Mouse (Mus musculus) skeletal muscle tissue, adult 2 months (tissue): ENCODE results near the gene Spag8.

Experiments used
- DNase-seq: peaks from one replicate; pipeline ENCODE4 v3.0.0-alpha.2; 2012; ENCODE audit warnings: low read depth, low spot score

Gene Spag8

DNA sequence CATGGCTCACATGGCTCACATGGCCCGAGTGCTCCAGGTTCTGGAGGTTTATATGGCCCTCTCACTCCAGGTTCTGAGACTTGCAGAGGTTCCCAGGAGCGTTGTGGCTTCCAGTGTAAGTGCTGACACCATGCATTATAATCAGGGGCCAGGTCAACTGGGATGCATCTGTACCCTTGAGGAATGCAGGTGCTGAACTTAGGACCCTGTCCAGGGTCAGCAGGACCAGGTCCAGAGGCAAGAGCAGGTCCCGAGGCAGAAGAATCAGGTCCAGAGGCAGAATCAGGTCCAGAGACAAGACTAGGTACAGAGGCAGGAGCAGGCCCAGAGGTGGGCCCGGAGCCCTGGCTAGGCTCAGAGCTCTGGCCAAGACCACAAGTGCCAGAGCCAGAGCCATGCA, 668 bp downstream of the Spag8 start:
- no peak for DNase-seq

DNA sequence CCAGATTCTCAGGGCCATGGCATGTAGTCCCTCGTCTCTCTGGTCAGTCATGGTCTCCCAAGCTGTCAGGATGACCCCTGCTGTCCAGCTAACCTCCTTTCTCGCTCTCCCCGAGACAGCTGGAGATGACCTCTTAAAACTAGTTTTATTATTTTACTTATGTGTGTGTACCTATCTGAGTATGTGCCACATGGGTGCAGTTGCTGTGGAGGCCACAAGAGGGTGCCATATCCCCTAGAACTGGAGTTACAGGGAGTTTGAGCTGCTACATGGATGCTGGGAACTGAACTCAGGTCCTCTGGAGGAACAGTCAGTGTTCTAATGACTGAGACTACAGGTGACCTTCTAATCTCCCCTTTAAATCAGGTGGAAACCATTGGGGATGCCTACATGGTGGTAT, 3.6 kb downstream of the Spag8 start:
- no peak for DNase-seq

DNA sequence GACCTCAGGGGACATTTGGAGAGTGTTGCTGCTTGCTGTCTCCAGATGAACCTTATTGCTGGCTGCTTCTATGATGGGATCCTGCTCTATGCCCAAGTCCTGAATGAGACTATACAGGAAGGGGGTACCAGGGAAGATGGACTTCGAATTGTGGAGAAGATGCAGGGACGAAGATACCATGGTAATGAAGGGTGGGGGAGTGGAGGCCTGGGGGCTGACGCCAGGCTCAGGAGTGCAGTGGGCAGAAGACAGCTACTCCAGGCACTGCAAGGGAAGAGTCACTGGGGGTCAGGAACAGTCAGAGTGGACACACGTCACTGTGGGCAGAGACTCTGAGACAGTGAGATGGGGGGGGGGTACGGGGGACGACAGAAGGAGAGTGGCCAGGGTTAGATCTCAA, 12.9 kb downstream of the Spag8 start:
- no peak for DNase-seq

DNA sequence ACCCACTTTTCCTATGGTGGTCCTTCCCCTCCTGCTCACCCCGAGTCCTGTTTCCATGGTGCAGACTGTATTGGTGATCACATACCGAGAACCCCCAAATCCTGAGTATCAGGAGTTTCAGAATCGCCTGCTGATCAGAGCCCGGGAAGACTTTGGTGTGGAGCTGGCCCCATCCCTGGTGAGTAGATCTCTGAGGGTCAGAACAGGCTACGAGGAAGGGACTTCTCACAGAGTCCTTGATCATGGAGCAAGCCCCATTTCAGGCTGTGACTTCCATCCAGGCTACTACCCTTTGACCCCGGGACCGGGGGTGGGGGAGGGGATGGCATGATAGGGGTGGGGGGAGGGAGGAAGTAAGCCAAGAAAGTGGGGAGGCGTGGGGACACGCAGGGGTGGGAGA, 13.3 kb downstream of the Spag8 start:
- no peak for DNase-seq

DNA sequence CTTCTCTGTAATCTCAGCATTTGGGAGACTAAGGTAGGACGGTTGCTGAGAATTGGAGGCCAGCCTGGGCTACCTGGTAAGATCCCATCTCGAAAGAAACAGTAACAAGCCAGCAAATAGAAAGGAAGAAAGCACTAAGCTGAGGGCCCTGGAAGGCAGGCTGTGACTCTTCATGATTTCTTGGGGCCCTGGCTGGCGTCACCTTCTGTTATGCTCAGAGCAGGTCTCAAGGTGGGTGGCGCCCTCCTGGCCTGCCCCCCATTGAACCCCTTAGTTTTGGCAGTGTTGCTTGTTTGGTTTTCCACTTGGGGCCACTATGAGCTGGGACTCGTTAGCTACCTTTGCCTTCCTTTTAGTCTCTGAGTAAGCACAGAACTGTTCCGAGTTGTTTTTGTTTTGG, 16.6 kb downstream of the Spag8 start:
- no peak for DNase-seq

DNA sequence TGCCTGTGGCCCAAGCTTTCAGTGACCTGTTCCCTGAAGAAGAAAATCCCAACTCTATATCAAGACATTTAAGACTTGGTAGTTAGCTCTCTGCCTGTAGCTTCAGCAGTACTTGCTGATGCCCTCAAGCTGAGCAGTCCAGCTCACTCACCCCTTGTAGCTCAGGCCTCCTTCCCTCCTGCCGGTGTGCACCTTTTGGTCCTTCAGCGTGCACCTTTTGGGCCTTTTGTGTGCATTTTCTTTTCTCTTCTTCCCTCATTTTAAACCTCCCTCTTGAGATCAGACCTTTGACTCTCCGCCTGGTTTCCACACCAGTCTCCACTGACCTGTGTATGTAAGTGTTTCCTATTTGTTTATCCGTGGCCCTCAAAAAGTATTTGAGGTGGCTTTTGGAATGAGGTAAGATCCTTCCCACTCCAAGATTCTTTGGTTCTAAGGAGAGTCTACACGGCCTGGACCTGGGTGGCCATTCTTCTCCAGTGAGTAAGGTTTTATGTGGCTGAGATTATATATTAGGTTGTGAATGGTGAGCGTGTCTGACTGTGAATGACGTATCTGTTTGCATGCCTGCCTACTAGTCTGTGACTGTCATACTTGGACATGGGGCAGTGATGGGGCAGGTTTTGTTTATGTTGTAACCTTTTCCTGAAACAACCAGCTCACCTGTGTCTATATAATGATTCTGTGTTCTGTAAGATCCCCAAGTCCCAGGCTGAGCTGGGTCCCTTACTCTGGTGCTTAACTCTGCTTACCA, 18.6 kb downstream of the Spag8 start:
- no peak for DNase-seq

DNA sequence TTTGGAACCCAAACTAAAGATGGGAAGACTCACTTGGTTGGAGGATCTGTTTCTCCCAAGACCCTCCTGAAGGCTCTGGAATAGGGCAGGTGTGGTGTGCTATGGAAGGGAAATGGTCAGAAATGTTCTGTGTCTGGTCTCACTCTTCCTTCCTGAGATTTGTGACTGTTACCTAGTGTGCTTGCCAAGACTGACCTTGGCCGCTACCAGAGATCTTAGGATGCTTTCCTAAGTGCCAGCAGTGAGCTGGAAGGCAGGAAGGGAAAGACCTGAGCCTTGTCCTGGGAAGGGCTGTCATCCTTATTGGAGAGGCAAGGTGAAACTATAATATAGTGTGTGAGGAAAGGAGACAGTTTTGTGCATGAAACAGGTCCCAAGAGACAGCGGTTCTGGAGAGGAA, 19.7 kb downstream of the Spag8 start:
- no peak for DNase-seq

DNA sequence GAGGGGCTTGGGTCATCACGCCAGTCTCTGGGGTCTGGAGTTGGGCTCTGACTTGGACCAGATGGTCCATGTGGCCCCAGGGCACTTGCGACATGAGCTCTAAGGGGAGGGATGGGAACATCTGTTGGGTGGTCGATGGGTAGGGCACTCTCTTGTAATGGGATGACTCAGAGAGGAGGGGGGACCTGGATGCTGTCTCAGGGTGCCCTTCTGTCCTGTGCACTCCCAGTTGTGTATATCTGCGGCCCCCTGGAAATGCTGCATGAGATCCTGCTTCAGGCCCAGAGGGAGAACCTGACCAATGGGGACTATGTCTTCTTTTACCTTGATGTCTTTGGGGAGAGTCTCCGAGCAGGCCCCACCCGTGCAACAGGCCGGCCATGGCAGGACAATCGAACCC, 20.1 kb downstream of the Spag8 start:
- no peak for DNase-seq

DNA sequence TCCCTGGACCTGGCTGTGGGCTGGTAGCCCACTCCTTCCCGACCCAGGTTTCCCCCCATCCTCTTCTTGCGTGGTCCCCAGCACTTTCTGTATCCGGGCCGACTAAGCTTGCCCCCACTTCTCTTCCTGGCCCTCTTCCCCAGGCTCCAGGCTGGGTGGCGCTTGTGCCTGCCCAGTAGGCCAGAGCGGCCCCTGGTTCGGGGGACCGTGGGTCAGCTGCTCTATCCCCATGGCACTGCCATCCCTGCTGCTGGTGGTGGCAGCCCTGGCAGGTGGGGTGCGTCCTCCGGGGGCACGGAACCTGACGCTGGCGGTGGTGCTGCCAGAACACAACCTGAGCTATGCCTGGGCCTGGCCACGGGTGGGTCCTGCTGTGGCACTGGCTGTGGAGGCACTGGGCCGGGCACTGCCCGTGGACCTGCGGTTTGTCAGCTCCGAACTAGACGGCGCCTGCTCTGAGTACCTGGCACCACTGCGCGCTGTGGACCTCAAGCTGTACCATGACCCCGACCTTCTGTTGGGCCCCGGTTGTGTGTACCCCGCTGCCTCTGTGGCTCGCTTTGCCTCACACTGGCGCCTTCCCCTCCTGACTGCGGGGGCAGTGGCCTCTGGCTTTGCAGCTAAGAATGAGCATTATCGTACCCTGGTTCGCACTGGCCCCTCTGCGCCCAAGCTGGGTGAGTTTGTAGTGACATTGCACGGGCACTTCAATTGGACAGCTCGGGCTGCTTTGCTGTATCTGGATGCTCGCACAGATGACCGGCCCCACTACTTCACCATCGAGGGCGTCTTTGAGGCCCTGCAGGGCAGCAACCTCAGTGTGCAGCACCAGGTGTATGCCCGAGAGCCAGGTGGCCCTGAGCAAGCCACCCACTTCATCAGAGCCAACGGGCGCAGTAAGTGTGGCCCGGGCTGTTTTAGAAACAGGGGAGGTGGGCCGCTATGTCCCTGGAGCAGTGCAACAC, 21.2 kb downstream of the Spag8 start:
- no peak for DNase-seq

DNA sequence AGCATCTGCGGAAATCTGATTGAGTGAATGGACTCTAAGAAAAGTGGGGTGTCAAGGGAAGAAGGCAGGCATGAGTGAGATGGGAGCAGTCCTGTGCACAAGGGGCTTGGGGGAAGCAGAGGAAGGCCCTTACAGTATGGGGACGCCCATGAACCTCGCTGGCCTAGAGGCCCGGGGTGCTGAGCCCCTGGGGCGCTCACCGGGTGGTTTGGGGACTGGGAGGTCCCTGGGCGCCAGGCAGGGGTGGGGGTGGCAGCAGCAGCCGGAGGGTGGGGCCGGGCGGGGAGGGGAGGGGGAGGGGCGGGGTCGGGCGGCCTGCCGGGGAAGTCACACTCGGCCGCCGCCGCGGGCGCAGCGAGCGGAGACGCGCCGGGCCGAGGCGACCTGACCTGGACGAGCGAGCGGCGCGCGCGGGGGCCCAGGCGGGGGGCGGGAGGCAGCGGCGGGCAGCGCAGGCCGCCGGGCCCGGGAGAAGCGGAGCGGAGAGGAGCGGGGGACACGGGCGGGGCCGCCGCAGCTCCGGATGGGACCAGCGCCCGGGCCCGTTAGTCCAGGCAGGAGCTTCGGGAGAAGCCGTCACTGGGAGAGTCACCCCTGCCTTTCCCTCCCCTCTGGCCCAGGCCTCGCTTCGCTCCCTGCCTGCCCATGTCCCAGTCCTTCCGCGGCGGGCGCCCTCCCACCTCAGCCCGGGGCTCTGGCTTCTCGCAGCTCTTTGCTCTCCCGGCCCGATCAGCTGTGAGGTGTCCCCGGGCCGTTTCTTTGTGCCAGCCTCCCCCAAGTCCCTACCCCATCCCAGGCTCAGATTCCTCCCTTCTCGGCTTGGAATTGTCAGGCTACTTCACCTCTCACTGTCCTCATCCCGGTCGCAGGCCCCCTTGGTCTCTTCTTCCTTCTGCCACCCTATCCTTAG, 22.1 kb downstream of the Spag8 start, which contains the start of gene Npr2:
Gene Npr2 (plus strand): TSS at position 890 of the 910 bp plus-strand sequence.
- no peak for DNase-seq

DNA sequence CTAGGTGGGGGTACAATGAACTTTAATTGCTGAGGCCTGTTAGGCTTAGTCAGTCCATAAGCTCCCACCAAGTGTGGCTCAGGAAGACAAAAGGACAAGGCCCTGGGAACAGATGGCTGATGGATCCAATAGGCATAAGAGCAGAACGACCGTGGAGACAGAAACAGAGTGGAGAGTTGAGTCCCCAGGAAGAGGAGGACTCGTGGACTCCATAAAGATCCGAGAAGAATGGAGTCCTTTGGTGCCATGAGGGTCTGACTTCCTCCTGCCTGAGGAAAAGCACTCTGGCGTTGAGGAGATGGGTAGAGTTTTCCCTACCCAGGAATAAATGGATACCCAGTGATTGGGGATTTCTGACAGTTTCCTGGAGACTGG, 22.7 kb downstream of the Spag8 start:
- no peak for DNase-seq

DNA sequence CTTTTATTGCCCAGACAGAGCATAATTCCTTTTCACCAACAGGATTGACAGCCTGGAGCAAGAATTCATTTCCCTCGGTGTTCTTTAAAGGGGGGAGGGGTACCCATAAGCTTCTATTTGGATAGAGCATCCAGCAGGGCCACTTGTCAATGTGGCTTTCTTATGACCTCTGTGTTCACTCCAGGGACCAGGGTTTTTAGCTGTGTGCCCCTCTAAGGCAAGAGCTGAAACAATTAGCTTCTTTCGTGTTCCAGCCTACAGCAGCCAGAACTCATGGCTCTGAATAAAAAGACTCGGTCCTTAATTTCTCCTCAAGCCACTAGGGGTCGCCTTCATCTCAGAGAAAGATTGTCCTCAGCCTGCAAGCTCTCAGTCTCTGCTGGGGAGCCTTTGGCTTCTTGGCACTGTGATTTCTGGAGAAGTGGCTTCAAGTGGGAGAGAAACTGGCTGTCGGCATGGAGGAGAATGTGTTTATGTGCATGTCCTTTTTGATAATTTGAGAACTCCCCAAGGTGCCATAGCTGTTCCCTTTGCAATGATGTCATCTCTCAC, 23.3 kb downstream of the Spag8 start:
- peak; percentile 83 for DNase-seq

DNA sequence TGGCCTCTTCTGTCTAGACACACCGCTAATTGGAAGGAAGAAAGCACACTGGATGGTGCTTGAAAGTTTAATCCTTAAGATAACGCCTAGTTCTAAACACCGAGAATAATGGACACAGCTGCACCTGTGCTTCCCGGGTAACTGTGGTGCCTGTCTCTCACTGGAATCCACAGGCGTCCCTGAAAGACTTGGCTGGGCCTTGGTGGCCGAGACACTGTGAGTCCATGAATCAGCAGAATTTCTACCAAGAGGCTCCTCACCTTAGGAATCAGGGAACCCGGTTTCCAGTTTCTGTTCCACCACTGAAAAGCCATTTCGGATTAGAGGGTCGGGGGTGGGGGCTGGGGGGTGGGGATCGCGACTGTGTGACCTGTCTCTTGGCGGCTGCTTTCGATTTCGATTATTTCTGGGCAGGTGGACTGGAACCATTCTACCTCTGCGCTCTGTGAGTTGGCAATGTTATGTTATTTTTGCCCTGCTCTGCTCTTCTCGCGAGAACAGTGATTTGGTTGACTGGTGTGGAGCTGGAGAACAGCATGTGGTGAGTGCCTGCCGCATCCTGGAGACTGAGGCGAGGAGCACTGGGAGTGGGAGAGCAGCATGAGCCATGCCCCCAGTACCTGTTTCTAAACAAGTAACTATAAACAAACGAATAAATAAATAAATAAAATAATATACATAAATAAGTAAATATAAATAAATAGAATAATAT, 24.1 kb downstream of the Spag8 start:
- peak; percentile 49 for DNase-seq

DNA sequence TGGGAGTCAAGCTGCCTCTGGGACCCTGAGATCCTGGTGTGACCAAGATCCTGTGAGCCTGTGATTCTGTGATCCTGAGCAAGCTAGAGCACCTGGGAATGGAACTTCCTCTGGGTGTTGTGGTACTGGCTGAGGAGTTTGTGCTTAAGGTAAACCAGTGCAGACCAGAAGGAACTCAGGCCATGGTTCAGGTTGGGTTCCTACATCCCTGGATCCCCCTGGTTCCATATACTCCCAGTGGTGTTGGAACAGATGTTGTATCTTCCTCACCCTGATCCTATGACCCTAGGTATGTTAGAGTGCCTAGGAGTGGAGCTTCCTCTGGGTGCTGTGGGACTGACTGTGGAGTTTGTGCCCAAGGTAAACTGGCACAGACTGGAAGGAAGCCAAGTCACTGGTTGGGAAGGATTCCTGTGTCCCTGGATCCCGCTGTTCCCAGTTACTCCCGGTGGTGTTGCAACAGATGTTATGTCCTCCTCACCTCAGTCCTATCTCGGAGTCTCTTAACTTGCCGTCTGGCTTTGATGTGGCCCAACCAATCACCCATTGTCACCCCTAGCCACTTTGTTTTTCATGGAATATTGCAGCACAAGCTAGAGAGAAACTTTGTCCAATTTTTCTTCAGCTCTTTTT, 33.1 kb downstream of the Spag8 start:
- DNase-seq: no peak

DNA sequence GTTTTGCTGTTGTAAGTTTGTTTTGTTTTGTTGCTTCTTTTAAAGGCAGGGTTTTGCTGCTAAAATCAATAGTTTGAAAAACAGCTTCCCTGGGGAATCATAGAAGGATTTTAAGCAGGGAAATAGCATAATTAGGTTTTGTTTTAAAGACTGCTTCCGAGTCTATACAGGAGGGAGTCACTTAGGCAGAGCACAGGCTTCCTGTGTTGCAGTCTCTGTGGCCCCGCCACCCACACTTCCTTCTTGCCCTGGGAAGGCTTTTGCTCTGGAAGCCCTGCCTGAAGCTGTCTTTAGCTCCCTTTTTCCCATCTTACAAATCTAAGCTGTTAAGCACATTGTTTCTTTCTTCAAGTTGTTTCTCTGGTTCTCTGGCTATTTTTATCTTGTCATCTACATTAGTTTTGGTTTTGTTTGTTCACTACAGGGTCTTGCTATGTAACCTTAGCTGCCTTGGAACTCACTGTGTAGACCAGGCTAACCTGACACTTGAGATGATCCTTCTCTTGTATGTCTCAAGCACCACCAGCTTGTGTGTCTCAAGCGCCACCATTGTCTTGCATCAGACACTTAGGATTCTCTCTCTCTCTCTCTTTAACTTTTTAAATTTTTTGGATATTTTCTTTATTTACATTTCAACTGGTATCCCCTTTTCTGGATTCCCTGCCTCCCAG, 40.2 kb downstream of the Spag8 start:
- DNase-seq: no peak

DNA sequence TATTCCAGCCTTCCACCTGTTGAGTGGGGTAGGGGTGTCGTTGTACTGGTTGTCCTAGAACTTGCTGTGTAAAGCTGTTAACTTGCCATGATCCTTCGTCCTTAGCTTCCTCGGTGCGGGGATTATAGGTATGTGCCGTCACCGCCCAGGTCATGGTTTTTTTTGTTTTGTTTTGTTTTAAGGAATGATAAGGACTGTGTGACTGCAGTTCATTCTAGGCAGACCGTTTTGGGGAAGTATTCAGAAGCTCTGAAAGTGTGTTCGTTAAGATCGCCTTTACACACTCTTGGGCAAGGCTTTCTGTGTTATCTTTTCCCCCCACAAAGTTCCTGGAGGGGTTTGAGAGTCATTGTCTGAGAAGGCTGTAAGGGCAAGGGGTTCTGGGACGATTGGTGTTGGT, 40.9 kb downstream of the Spag8 start:
- no peak for DNase-seq

DNA sequence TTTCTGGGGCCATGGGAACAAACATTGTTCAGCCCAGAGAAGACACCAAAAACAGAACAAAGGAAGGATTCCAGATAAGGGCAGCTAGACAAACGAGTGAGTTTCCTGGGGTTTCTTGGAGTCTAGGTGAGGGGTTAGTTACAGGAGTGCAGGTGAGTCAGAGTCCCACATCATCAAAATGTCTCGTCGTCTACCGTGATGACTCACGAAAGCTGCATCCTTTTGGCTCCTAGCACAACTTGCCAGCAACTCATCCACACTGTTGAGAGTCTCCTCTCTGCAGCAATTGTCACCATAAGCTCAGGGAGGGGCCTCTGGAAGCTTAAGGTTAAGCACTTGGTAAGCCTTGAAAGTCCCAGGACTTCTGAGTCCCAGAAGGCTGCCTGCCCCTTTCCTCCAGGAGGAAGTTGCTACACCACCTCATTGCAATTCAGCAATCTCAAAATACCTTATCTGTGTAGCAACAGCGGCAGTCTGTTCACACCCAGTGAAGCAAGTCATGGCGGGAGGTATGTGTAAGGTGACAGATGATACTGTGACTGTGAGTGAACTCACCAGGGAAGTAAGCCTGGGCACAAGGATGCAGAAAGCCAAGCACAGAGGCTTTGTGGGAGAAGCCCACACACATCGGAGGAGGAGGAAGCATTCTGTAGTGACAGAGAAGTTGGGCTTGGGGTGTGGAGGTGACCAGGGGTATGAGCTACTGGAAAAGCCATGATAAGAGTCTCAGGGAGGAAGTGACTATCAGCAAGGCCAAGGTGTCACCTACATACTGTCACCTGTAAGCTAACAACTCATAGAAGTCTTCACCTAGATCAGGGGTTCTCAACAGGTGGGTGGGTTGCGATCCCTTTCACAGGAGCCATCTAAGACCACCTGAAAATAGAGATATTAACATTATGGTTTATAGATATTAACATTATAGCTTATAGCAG, 48.4 kb downstream of the Spag8 start:
- no peak for DNase-seq

DNA sequence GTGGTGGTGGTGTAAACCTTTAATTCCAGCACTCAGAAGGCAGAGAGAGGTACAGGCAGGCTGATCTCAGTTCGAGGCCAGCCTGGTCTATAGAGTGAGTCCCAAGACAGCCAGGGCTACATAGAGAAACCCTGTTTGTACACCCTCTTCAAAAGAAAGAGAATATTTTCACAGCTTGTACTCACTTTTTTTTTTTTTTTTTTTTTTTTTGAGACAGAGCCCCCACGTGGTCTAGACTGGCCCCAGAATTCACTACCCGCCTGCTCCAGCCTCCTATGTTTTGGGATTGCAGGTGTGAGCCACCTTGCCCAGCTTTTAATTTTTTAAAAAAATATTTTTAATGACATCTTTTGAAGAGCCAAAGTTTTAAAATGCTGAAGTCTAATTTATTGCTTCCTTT, 49.3 kb downstream of the Spag8 start:
- no peak for DNase-seq
